Mouse (Mus musculus): ENCODE data around the gene Zfp595. TPM values are rescaled to one million over a fixed set of nuclear protein-coding genes. Genes with fewer than 3 reads are reported as not detected.

The Zfp595 gene
- polyA plus RNA-seq, 2 experiments, result 1.1 to 1.3 TPM

DNA sequence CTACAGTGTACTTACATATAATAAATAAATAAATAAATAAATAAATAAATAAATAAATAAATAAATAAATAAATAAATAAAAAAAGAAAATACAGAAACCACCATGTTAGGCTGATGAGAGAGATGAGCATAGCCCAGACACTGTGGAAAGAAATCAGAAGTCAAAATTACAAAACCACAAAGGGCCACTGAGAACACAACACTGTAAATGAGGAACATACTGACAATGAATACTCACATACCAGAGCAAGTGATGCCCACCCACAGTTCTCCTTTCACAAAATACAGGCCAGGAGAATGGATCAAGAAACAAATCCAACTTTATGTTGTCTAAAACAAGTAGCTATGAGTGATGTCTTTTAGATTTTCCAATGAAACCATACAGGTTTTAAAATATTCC, 19.5 kb upstream of the Zfp595 start:
- no peak overlapping the region for H3K4me2 ChIP-seq (ENCODE audit: low read depth)
- no peak overlapping the region for H3K4me3 ChIP-seq (ENCODE audit: insufficient read depth in 1 of 2, low read depth in 2 of 2, low read length in 2 of 2)
- no peaks in the 10 kb centered on the region for H3K4me1 ChIP-seq (replicated peaks; ENCODE audit: control insufficient read depth in 2 of 2, insufficient read depth in 2 of 2, low read length in 1 of 2)
- TF ChIP-seq EP300 (IDR thresholded peaks at IDR 0.05; ENCODE audit: low read depth) (no peak), CTCF (IDR thresholded peaks at IDR 0.05; ENCODE audit: low read depth) (no peak)
- no peaks in the 10 kb centered on the region for H3K9me3 ChIP-seq (ENCODE audit: control insufficient read depth, low read length)
- H3K27ac ChIP-seq, result no peak overlapping the region
- H3K27me3 ChIP-seq (ENCODE audit: control insufficient read depth, insufficient read depth, low read length), result no peaks in the 10 kb centered on the region
- no peak overlapping the region for H3K9ac ChIP-seq (replicated peaks)
- DNase-seq (ENCODE audit: low read depth in 3 of 3, low spot score in 3 of 3) (no peak), ATAC-seq (ENCODE audit: insufficient read depth) (no peak)
- no peaks in the 10 kb centered on the region for H3K36me3 ChIP-seq (replicated peaks; ENCODE audit: control insufficient read depth, insufficient read depth, low read depth)

DNA sequence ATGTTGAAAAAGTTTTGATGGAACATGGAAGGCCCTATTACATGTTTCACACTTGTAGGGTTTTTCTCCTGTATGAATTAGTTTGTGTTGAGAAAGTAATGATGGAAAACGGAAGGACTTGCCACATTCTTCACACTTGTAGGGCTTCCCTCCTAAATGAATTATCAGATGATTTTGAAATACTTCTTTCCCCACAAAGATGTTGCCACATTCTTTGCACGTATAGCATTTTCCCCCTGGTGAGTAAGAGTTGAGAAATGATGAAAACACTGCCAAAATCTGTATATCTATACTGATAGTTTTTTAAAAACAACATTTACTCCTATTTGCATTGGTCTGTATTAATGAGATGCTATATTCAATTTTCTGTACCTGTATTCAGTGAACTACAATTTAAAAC, 11.1 kb upstream of the Zfp595 start:
- DNase-seq (ENCODE audit: low read depth in 3 of 3, low spot score in 3 of 3), result no peak
- TF ChIP-seq CTCF (IDR thresholded peaks at IDR 0.05; ENCODE audit: low read depth), result no peak
- no peak for TF ChIP-seq EP300 (IDR thresholded peaks at IDR 0.05; ENCODE audit: low read depth)
- Histone ChIP-seq H3K9me3 (ENCODE audit: control insufficient read depth, low read length) (no peaks in the 10 kb centered on the region), H3K36me3 (replicated peaks; ENCODE audit: control insufficient read depth, insufficient read depth, low read depth) (no peaks in the 10 kb centered on the region; the same call in none of the 2 replicates), H3K4me1 (replicated peaks; ENCODE audit: control insufficient read depth in 2 of 2, insufficient read depth in 2 of 2, low read length in 1 of 2) (no peaks in the 10 kb centered on the region), H3K4me3 (ENCODE audit: insufficient read depth in 1 of 2, low read depth in 2 of 2, low read length in 2 of 2) (no peak overlapping the region), H3K9ac (replicated peaks) (no peak overlapping the region), H3K27me3 (ENCODE audit: control insufficient read depth, insufficient read depth, low read length) (no peaks in the 10 kb centered on the region), H3K4me2 (ENCODE audit: low read depth) (no peak overlapping the region), H3K27ac (no peak overlapping the region)
- 67% methylated on average over 2 of the region's 2 CpGs for WGBS (ENCODE audit: insufficient replicate concordance)
- ATAC-seq (ENCODE audit: insufficient read depth), result no peak

DNA sequence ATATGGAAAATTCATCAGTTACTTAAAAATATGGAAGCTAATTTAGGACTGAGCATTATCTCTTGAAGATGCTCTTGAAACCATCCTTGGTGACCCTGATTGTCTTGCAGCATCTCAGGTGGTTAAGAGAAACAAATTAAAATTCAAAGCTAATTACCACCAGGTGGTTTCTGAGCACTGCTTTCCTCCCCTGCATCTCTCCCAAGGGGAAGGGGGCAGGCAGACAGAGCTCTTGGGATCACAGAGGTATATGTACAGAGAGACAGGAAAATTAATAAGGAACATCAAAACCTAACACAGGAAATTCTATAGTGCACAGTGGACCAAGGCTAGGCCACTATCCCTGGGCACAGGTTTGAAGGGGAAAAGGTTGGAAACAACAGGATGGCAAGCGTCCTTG, 507 bp upstream of the Zfp595 start:
- Histone ChIP-seq H3K4me1 (replicated peaks; ENCODE audit: control insufficient read depth in 2 of 2, insufficient read depth in 2 of 2, low read length in 1 of 2) (0 out of 4 replicates have a peak, but pooled peaks cover 0 to 6% of the 10 kb centered on the region in 2 experiments), H3K4me3 (ENCODE audit: insufficient read depth in 1 of 2, low read depth in 2 of 2, low read length in 2 of 2) (peak overlapping the region; percentile 55 to 95; a peak in 3 of 4 replicates), H3K9me3 (ENCODE audit: control insufficient read depth, low read length) (no peaks in the 10 kb centered on the region), H3K9ac (replicated peaks) (peak overlapping the region; percentile 74), H3K4me2 (ENCODE audit: low read depth) (peak overlapping the region; percentile 57), H3K27ac (no peak overlapping the region), H3K36me3 (replicated peaks; ENCODE audit: control insufficient read depth, insufficient read depth, low read depth) (no peaks in the 10 kb centered on the region), H3K27me3 (ENCODE audit: control insufficient read depth, insufficient read depth, low read length) (no peaks in the 10 kb centered on the region)
- no peak for DNase-seq (ENCODE audit: low read depth in 3 of 3, low spot score in 3 of 3)
- TF ChIP-seq CTCF (IDR thresholded peaks at IDR 0.05; ENCODE audit: low read depth) (no peak), EP300 (IDR thresholded peaks at IDR 0.05; ENCODE audit: low read depth) (no peak)
- ATAC-seq (ENCODE audit: insufficient read depth), result 0 out of 2 replicates have a peak, but pooled peaks have one; percentile 20
- 45% methylated on average over 1 of the region's 1 CpGs for WGBS (ENCODE audit: insufficient replicate concordance)

DNA sequence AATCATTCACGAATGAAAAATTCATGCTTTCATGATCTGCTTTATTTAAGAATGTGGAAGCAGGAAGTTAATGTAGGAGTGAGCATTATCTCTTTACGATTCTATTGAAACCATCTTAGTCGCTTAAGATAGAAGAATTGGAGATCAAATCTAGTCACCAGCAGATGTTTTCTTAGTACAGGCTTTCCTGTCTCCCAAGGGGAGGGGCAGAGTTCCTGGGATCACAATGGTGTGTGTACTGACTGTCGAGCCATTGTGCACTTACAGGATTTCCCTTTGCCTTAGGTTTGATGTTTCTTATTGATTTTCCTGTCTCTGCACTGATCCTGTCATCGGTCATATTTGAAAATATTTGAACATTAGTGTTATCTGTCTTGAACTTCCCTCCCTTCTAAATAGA, 25.7 kb downstream of the Zfp595 start:
- Histone ChIP-seq H3K27ac (no peak overlapping the region), H3K27me3 (ENCODE audit: control insufficient read depth, insufficient read depth, low read length) (no peaks in the 10 kb centered on the region), H3K36me3 (replicated peaks; ENCODE audit: control insufficient read depth, insufficient read depth, low read depth) (no peaks in the 10 kb centered on the region), H3K4me1 (replicated peaks; ENCODE audit: control insufficient read depth in 2 of 2, insufficient read depth in 2 of 2, low read length in 1 of 2) (peaks cover 4 to 5% of the 10 kb centered on the region in 2 experiments; a peak in 1 of 4 replicates), H3K4me2 (ENCODE audit: low read depth) (peak overlapping the region; percentile 82), H3K9me3 (ENCODE audit: control insufficient read depth, low read length) (no peaks in the 10 kb centered on the region), H3K9ac (replicated peaks) (peak overlapping the region; percentile 71; the same call in 1 of the 2 replicates), H3K4me3 (ENCODE audit: insufficient read depth in 1 of 2, low read depth in 2 of 2, low read length in 2 of 2) (peak overlapping the region; percentile 74 to 75)
- ATAC-seq (ENCODE audit: insufficient read depth), result peak; percentile 32; the same call in 1 of the 2 replicates
- no peak for DNase-seq (ENCODE audit: low read depth in 3 of 3, low spot score in 3 of 3)
- WGBS (ENCODE audit: insufficient replicate concordance), result 24% methylated on average over 5 of the region's 5 CpGs
- TF ChIP-seq EP300 (IDR thresholded peaks at IDR 0.05; ENCODE audit: low read depth) (no peak), CTCF (IDR thresholded peaks at IDR 0.05; ENCODE audit: low read depth) (no peak)

DNA sequence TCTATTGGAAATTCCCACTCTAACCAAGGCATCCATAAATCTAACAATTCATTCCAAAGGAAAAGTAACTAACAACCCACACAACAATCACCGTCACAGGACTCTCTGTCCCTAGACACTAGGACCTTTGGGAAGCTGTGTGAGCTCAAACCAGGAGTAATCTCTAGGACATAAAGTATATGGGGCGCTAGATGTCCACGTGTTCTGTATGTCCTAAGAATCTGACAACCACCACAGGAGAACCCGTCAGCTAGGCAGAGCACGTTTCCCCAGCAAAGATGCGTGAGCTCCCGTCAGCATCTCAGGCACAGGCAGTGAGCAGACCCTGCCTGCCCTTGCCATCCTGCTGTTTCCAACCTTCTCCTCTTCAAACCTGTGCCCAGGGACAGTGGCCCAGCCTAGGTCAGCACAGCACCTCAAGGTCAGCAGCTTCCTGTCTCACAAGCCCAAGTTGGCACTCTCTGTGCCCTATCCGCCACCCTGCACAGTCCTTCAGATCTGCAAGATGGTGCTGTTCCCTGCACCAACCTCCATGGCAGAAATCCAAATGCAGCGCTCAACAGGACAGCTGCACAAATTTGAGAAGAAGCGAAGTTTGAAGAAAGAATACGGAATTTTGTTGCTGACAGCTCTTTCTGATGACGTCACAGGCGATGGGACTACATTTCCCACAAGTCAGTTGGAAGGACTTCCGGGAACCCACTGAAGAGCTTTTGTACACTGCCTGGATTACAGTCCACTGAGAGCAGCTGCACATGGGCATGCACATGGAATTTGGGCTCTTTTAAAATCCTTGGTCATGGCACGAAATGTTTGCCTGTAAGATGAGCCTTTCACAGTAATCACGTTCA, 26.3 kb downstream of the Zfp595 start, which contains the start of gene Zfp457:
TSS of gene Zfp457 (minus strand) at position 664 of the 851 bp plus-strand sequence.
- H3K27me3 ChIP-seq (ENCODE audit: control insufficient read depth, insufficient read depth, low read length), result no peaks in the 10 kb centered on the region
- no peaks in the 10 kb centered on the region for H3K36me3 ChIP-seq (replicated peaks; ENCODE audit: control insufficient read depth, insufficient read depth, low read depth)
- ATAC-seq (ENCODE audit: insufficient read depth), result peak; percentile 95
- peak; percentile 72 to 80 (median 78) for DNase-seq (ENCODE audit: low read depth in 3 of 3, low spot score in 3 of 3)
- peak within 1 kb of the TSS; percentile 74 to 75 for H3K4me3 ChIP-seq (ENCODE audit: insufficient read depth in 1 of 2, low read depth in 2 of 2, low read length in 2 of 2)
- no peaks in the 10 kb centered on the region for H3K9me3 ChIP-seq (ENCODE audit: control insufficient read depth, low read length)
- TF ChIP-seq EP300 (IDR thresholded peaks at IDR 0.05; ENCODE audit: low read depth) (no peak), CTCF (IDR thresholded peaks at IDR 0.05; ENCODE audit: low read depth) (no peak)
- no peak within 1 kb of the TSS for H3K27ac ChIP-seq
- H3K4me1 ChIP-seq (replicated peaks; ENCODE audit: control insufficient read depth in 2 of 2, insufficient read depth in 2 of 2, low read length in 1 of 2), result peaks cover 4 to 5% of the 10 kb centered on the region in 2 experiments; a peak in 1 of 4 replicates
- H3K9ac ChIP-seq (replicated peaks), result peak within 1 kb of the TSS; percentile 71
- WGBS (ENCODE audit: insufficient replicate concordance), result 7% methylated on average over 16 of the region's 16 CpGs
- H3K4me2 ChIP-seq (ENCODE audit: low read depth), result peak within 1 kb of the TSS; percentile 82
